Mouse (Mus musculus): Measurements from ENCODE around the gene Prpf40b.
"Not testable (repeated sequence)": the region's sequence is repeated elsewhere in the genome, so short reads cannot be mapped to it uniquely, and the experiment has no call there.

The Prpf40b gene

DNA sequence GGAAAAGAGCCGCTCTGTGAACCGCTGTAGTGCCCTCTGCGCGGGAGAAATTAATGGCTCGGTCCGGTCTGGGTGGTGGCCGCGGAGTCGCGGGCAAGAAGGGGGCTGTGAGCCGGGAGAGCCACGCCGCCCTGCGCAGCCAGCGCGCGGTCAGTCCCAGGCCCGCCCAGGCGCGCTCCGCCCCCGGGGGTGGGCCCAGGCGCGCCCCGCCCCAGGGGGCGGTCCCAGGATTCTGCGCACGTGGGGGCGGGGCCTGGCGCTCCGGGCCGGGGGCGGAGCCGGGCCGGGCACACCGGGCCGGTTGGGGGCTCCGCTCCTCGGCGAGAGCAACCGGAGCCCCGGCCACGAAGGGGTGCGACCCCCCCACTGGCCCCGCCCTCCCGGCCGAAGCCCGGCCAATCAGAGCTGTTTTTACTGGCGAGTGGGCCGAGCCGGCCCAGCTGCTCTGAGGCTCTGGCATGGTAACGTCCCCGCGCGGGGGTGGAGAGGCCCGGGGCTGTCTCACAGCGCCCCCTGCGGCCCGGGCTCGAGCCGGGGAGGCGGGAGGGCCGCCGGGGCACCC, at the start of gene Prpf40b:
Gene Prpf40b, plus strand, starts transcription at position 275 of the 562 bp plus-strand sequence.
- DNase-seq = peak; percentile 87

DNA sequence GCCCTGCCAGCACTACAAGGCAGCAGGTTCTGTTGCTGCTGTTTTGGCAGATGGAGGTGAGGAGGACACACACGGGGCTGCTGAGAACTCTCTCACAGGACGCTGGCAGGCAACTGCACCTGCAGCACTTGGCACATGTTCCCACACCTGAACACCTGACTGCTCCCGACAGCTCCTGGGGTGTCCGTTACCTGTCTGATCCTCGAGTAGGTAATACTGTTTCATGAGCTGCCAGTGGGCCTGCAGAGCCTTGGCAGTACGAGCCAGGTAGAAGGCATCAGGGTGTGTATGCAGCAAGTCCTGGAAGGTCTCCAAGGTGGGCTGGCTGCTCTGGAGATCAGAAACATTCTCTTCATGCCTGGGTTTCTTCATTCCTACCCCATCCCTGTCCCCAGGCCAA, 48.2 kb upstream of the Prpf40b start:
- not testable (repeated sequence) for DNase-seq

DNA sequence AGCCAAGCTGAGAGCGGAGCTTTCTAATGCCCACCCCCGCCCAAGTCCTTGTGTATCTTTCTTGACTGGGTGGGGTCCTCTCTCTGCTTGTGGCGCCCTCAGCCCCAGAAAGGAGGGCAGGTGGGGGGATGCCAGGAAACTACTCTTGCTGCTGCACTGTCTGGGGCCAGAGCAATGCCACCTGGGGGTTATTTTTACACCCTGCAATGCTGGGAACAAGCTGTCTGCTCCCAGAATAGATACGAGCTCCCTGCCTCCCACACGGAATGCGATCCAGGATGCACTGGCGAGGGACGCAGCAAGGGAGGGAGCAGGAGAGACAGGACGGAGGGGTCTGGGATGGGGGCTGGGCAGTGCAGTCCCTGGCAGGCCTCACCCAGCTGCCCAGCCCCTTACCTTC, 45.9 kb upstream of the Prpf40b start:
- DNase-seq = no peak

DNA sequence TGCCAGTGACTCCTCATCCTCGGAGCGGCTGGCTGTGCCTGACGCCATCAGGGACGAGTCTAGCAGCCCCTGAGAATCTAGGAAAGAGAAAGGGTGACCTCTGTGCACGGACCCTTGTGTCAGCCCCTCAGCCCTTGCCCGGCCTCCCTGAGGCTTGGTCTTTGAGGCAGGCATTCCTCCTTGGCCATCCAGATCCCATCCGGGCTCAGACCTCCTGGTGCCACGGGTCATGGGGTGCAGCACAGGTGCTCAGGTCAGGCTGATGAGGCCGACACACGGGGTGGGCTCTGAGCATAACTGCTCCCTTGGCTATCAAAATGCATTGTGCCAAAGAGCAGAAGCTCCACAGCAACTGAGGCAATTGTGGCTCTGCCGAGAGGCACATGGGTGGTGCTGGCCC, 44.9 kb upstream of the Prpf40b start:
- no peak for DNase-seq

DNA sequence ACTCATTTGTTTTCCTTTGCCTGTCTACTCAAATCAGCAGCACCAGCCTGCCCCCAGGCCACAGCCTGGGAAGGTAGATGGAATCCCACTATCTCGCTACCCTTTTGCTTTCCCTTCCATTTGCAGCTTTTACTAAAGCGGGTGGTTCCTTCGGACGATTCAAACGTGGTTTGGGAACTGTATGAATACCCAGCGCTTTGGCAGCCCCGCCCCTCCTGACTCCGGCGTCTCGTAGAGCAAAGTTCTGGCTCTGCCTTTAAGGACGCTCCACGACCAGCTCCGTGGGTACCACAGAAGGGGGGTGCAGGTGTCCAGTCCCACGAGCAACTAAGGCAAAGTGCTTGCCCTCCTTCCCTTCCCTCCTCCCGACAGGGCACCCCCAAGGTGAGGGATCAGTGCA, 43.8 kb upstream of the Prpf40b start:
- DNase-seq = not testable (repeated sequence)

DNA sequence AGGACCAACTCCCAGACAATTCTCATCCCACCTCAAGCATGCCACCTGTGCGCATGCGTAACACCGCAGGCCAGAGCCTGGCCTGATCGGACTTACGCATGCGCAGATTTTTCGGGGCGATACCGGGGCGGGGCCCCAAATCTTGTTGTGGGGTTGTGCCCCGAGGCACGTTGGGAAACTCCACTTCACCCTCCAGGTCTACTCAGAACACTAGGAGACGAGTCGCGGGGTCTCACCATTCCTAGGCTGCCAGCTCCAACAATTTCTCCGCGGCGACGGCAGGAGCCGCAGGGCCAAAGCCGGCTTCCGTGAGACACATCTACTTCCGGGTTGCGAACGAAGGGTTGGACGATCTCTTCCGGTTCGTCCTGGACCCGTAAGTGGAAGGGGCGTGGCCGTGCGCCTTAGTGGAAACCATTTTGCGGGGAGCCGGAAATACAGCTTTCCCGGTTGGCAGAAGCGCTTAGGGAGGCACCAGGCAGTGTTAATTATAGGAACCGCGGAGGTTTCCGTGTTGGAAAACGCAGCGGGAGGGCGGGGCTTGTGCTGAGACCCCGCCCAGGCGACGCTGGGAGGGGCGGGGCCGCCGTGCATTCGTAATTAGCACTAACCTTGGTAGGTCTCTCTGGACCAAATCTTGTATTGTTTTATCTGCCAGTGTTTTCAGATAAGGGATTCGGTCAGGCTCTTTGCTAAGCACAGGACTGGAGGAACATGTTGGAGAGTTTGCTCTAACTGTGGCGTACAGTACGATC, 43.1 kb upstream of the Prpf40b start, which contains the start of gene Mcrs1:
Gene Mcrs1, minus strand, starts transcription at position 336 of the 755 bp plus-strand sequence.
- peak; percentile 96 for DNase-seq

DNA sequence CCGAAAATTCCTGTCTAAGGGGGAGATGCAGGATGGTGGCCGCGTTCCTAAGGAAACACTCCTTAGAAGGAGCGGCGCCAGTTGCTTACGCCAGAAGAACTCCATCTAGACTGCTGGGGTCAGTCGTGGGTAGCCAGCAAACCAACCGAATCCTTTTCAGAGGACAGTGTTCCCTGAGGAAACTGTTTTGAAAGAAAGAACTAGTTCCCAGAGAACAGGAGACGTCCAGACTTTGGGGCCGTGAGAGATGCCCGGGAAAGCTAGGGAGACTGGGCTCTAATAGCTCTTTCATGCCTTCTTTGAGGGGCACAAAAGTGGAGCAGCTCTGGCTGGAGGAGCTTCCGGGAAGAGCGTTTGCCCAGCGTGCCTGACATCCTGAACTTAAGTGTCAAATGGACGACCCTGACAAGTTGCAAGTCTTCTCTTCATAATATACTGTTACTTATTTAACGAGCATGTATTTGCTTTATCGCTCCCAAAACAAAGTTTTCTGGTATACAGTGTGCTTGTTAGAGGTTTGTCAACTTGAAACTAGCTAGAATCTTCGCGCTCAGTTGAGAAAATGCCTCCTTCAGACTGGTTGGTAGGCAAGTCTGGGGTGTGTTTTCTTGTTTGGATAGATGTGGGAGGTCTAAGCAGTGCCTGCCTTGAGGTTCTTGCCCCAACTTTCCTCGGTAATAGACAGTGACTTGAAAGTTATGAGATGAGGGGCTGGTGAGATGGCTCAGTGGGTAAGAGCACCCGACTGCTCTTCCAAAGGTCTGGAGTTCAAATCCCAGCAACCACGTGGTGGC, 42.3 kb upstream of the Prpf40b start:
- no peak for DNase-seq

DNA sequence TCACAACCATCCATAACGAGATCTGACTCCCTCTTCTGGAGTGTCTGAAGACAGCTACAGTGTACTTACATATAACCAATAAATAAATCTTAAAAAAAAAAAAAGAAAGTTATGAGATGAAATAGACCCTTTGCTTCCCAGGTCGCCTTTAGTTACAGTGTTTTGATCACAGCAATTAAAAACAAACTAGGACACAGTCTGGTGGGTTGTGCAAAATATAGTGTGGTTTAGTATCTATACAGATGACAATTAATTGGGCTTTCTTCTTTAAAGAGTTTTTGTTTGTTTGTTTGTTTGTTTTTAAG, 41.8 kb upstream of the Prpf40b start:
- DNase-seq = not testable (repeated sequence)

DNA sequence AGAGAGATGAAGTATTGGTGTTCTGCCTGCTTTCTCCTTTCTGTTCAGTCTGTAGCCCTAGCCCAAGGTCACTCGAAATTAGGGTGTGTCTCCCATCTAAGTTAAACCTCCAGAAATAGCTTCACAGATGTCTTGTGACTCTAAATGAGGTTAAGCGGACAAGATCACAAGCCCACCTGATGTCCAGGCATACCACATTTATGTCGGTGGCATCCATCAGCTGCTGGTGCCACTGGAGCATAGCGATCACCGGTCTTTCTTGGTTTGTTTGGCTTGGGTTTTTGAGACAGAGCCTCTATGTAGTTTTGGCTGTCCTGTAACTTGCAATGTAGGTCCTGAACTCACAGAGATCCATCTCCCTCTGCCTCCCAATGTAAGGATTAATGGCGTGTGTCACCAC, 41.1 kb upstream of the Prpf40b start:
- DNase-seq = no peak

DNA sequence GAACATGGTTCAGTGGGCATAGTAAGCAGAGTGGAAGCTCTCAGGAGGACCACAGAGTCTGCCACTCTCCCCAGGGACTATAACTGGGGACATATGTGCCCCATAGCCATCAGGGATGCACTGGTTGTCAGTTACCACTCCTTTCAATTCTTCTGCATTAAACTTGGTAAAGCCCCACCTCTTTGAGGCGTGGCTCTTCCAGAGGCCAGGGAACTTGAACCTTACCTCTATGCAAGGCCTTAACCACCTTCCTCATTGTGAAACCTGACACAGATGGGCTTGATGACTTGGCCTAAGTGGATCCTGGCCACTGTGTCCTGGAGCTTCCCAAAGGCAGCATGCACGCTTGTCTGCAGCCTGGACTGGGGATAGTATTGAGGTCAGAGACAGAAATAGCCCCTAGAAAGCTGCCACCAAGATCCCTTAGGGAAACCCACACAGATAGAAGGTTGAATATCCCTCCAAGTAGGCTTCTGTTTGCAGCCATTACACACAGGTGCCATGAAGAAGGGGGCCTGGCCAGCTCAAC, 40.3 kb upstream of the Prpf40b start:
- no peak for DNase-seq

DNA sequence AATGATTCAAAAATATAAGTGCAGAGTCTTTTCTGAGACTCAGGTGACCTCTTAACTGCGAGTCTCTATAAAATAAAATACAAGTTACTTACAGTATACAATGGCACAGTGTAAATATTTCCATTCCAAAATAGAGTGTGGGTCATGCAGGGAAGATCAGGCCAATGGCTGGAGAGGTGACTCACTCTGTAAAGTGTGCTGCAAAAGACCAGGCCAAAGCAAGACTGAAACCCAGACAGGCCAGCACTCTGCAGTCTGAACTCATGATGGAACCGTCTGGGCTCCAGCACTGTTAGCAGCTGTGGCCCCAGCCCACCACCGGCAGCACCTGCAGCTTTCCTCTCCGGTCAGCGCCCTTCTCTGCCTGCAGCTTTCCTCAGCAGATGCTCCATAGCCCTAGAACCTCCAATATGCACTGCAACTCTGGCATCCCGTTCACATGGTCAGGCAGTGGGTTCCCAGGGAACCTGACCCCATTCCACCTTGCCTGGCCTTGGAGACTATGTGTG, 39.6 kb upstream of the Prpf40b start:
- DNase-seq = no peak

DNA sequence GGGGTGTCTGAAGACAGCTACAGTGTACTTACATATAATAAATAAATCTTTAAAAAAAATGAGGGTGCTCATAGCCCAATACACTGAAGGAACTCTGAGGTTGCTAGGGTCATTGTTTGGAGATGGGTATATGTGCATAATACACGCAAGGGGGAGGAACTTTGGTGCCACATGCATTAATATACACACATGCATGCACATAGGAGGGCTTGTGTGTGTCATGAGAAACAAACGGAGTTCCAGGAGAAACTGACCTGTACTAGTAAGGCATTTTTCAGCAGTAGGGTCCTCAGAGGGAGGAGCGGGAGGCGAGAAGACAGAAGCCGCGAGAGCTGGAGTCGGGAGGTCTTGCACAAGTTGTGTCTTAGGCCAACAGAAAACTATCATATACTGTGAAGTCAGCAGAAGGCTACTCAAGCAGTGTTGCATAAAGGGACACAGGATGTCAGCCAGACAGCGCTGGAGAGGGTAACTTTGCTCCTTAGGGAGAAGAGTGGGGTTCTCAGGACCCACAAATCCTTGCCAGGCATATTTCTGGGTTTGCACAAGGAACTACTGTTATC, 35.6 kb upstream of the Prpf40b start:
- DNase-seq = no peak

DNA sequence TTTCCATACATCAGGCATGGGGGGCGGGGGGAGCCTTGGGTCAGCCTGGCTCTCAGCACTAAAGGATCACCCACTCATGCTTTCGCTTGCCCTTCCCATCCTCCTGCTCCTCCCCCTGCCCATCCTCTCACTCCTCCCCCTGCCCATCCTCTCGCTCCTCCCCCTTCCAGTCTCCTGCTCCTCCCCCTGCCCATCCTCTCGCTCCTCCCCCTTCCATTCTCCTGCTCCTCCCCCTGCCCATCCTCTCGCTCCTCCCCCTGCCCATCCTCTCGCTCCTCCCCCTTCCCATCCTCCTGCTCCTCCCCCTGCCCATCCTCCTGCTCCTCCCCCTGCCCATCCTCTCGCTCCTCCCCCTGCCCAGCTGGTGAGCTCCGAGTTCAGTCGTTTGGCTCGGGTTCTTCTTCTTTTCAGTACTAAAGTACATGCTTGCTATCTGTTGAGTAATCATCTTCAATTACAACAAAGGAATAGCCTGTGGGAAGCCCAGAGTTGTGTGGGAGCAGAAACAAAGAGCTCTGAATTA, 35.1 kb upstream of the Prpf40b start:
- DNase-seq = peak; percentile 61

DNA sequence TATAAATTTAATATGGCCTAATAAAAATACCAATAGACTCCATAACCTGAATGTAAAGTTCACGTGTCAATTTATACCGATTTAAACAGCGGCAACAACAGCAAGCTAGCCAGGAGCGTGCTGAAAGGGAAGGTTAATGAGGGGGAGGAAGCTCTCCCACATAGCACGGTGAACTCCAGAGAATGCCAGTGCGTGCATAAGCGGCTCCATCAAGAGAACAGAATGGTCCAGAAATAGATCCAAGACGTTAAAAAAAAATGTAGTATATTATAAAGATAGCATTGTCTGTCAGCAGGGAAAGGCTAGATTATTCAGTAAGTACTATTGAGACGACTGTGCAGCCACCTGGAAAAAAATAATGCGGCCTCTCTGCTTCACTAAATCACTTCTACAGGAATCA, 32.2 kb upstream of the Prpf40b start:
- no peak for DNase-seq

DNA sequence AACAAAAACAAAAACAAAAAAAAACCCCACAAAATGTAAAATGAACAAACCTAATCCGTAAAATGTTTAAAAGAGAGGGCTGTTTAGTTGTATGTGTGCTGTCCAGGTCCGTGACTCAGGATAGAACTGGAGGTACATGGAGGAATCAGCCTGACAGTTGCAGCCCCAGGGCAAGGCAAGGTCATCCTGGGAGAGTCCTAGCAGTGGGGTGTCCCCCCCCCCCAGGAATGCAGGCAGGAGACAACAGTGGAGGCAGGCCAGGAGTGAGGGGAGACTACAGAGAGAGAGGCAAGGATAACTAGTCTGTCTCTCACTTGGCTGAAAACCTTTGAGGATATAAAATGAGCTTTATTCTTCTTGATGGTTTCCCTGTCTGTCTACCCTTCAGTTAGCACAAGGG, 30.5 kb upstream of the Prpf40b start:
- DNase-seq = no peak

DNA sequence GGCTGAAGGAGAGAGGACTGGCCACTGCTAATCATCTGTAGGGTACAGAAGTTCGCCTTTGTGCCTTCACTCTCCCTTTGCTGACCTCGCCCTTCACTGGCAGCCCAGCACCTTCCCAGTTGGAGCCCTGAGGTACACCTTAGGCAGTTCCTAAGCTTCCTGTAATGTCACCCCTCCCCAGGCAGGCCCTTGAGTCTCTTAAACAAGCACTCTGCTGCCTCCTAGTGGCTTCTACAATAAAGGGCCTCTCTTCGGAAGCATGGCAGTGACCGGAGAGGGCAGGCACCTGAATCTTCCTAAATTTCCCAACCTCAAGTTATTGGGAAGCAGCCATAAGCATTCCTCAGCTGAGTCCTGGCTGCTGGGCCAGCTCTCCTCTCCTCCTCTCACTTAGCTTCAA, 29.2 kb upstream of the Prpf40b start:
- peak; percentile 79 for DNase-seq

DNA sequence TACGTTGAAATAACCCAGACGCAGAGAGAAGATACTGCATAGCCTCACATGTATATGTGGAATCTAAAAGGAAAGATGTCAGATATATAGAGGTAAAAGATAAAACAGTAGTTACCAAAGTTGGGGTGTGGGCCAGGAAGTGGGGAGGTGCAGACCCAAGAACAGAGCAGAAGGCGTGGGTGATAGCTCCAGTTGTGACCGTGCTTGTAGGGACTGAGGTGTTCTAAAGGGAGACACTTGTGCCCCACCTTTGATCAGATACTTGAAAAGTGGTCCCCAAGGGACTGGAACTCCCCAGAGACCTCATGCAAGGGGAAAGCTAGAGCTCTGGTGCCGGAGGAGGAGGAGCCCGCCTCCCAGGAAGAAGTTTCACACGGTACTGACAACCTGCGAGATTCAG, 18.8 kb upstream of the Prpf40b start:
- peak; percentile 37 for DNase-seq

DNA sequence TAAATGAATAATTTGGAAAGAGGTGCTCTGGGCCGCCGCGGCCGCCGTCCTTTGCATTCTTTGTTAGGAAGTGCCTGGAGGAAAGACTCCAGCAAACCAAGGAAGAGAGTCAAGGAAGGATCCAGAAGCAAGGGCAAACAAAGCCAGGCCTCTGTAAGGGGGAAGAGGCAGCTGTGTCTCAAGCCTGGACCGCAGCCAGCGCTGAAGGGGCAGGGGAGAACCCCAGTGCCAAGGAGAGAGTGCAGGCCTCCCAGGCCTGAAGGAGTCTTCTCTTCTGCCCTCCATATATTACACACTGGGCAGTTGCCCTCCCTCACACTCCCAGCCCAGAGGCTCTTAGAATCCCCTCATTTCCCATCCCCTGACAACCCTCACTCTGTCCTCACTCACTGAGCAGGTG, 16.6 kb upstream of the Prpf40b start:
- no peak for DNase-seq

DNA sequence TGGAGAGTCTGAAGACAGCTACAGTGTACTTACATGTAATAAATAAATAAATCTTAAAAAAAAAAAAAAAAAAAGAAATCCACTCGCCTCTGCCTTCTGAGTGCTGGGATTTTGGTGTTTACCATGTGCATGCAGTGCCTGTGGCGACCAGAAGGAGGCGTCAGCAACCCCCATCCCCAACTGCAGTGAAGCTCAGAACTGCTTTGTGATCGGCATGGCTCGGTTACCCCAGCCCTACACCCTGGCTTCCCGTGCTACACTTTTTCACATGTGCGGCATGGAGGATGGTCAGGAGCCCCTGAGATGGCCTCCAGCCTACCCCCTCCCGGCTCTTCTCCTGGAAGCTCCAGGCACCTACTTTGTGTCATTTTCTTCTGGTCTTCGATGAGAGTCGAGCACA, 11.4 kb upstream of the Prpf40b start:
- DNase-seq = no peak

DNA sequence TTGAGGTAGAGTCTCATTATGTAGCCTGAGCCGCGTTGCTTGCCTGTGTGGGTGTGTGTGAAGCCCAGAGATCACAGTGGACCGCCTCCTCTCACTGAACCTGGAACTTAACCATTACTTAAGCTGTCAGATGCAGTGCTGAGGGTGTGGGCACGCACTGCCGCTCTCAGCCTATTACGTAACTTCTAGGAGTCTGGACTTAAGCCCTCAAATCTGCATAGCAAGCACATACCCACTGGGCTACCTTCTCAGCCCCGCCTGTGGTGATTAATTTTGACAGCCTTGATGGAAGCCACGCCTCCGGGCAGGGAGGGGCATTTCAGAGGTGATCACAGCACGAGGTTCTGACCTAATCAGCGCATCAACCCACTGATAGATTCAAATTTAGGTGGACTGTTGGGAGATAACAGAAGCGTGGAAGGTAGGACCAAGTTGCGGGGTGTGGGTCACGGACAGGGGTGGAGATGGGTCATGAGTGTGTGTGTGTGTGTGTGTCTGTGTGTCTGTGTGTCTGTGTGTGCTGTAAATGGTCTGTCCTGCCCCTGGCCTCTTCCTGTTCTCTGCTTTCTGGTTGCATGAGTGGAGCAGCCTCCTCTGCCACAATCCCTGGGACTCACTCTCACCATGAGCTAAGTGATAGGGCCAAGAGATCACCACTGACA, 10.2 kb upstream of the Prpf40b start:
- no peak for DNase-seq

DNA sequence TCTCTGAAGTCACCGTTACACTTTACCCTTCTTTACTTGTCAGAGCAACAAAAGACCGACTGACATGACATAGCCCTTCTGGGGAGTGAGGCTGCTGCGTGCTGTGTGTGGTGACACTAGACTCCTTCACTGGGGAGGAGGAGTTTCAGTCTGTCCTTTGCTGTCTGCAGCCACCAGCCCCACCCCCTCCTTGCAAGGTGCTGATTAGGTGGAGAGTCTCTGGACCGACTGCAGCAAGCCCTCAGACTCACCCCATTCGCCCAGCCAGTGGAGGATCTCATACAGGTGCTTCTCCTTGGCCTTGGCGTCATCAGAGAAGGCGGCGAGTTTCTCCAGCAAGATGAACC, 9.7 kb upstream of the Prpf40b start:
- DNase-seq = no peak

DNA sequence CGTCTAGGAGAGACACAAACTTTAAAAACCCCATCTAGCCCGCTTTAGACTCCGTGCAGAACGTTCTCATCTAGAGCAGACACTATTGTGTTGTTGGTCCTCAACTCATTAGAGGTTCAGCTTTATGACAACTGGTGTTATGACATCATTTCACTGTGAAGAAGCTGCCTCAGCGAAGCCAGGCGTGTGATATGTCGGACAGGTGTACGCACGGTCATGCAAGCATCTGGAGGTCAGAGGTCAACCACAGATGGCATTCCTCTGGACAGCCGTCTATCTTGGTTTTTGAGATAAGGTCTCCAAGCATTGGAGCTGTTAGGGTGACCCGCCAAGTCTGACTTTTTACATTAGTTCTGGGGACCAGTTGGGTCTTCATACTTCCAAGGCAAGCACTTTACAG, 4.3 kb upstream of the Prpf40b start:
- DNase-seq = no peak

DNA sequence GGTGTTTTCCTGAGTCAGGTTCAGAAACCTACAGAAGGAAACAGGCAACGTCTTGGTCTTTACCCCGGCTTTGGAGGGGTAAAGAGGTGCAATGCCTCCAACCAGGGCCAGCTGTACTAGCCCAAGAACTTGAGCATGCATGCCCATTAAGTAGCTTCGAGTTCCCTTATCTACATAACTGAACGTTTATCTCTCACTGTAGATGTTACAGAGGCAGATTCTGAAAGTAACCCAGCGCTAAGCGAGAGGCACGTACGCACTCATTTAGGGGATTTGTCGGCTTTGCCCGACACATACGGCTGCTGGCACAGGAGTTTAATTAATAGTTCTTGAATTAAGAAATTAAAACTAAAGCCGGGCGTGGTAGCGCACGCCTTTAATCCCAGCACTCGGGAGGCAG, 600 bp upstream of the Prpf40b start:
- no peak for DNase-seq

Data from thymus, postnatal 25 days (tissue).